Mouse (Mus musculus) liver, embryonic 14.5 days (tissue): ENCODE measurements around the gene Gm17304. TPM values are rescaled to one million over a fixed set of nuclear protein-coding genes. Genes with fewer than 3 reads are reported as not detected.

Experiments used
- ATAC-seq: fragments of 200-750 bp; cut with Nextera tagmentation; 2 replicates; pipeline ENCODE4 v1.8.0; 2017; ENCODE audit warnings: moderate number of reproducible peaks, mild to moderate bottlenecking, moderate library complexity; ENCODE audit not compliant: insufficient read depth
- DNase-seq, 3 experiments: peaks; one replicate each; pipeline ENCODE4 v3.0.0-alpha.2; 2012 to 2013; ENCODE audit warnings: low read depth in 3 of 3, low spot score in 3 of 3
- H3K27ac ChIP-seq: fragments of 300-500 bp; sonication (generic); 2 replicates; pipeline ENCODE4 v1.5.1; 2014; ENCODE audit warnings: moderate library complexity, mild to moderate bottlenecking, control low read depth, inconsistent platforms
- H3K27me3 ChIP-seq: fragments of 300-500 bp; sonication (generic); 2 replicates; pipeline ENCODE4 v1.6.1; 2014; ENCODE audit warnings: mild to moderate bottlenecking, low read length, moderate library complexity; ENCODE audit not compliant: control insufficient read depth, insufficient read depth
- H3K36me3 ChIP-seq: fragments of 300-500 bp; sonication (generic); replicated peaks from 2 replicates; pipeline ENCODE4 v1.6.1; 2014; ENCODE audit warnings: low read depth; ENCODE audit not compliant: control insufficient read depth, insufficient read depth
- H3K4me1 ChIP-seq, 2 experiments: fragments of 200-500 bp in 1 of 2; fragments of 300-500 bp in 1 of 2; sonication (generic) in 1 of 2; replicated peaks; 2 replicates each; pipeline ENCODE4 v1.6.1; 2012 to 2014; ENCODE audit warnings: antibody characterized with exemption in 1 of 2, inconsistent platforms in 1 of 2, low read length in 1 of 2; ENCODE audit not compliant: control insufficient read depth in 2 of 2, insufficient read depth in 2 of 2
- H3K4me2 ChIP-seq: fragments of 300-500 bp; sonication (generic); 2 replicates; pipeline ENCODE4 v1.6.1; 2014; ENCODE audit warnings: low read depth, mild to moderate bottlenecking, control low read depth, moderate library complexity
- H3K4me3 ChIP-seq, 2 experiments: fragments of 200-500 bp in 1 of 2; fragments of 300-500 bp in 1 of 2; sonication (generic) in 1 of 2; 2 replicates each; pipeline ENCODE4 v1.5.1; 2012 to 2014; ENCODE audit warnings: low read depth in 2 of 2, low read length in 2 of 2, mild to moderate bottlenecking in 2 of 2, control low read depth in 1 of 2, inconsistent platforms in 1 of 2, moderate library complexity in 1 of 2; ENCODE audit not compliant: insufficient read depth in 1 of 2
- H3K9ac ChIP-seq: fragments of 300-500 bp; sonication (generic); replicated peaks from 2 replicates; pipeline ENCODE4 v1.6.1; 2014; ENCODE audit warnings: mild to moderate bottlenecking, control low read depth, moderate library complexity
- H3K9me3 ChIP-seq: fragments of 300-500 bp; sonication (generic); 2 replicates; pipeline ENCODE4 v1.6.1; 2016; ENCODE audit warnings: low read length, mixed read lengths; ENCODE audit not compliant: control insufficient read depth
- CTCF ChIP-seq: IDR thresholded peaks from 2 replicates; pipeline ENCODE4 v1.5.1; 2016; ENCODE audit warnings: antibody characterized with exemption, low read depth, control low read depth
- EP300 ChIP-seq: IDR thresholded peaks from 2 replicates; pipeline ENCODE4 v1.6.1; 2016; ENCODE audit warnings: antibody characterized with exemption, low read depth
- WGBS: fragments of 180-500 bp; shearing (Covaris S2); extraction: QIAGEN DNeasy Blood & Tissue Kit; methylation state at CpG from one replicate; pipeline ENCODE4 v1.1.7; 2014; ENCODE audit not compliant: insufficient replicate concordance; 5-methylcytosine and 5-hydroxymethylcytosine counted together
- polyA plus RNA-seq, 2 experiments: library from polyadenylated mRNA; depleted of rRNA in 1 of 2; stranded (reverse) in 1 of 2; unstranded in 1 of 2; fragments of >200 nt; fragmentation: Nextera tagmentation in 1 of 2; extraction: Ambion mirVana in 1 of 2; gene quantifications; 2 replicates each; pipeline versions ENCODE4 v1.2.1 to v1.2.3; 2012 to 2014

Gm17304 gene
- polyA plus RNA-seq, 2 experiments = not detected

GRCm38 (mm10) chr5:106649441-106649840, 40.5 kb downstream of the Gm17304 start:
- Histone ChIP-seq H3K9me3 (no peaks in the 10 kb centered on the region), H3K4me1 (peaks cover 3 to 4% of the 10 kb centered on the region in 2 experiments; a peak in 1 of 4 replicates), H3K9ac (no peak overlapping the region), H3K27me3 (no peaks in the 10 kb centered on the region), H3K4me2 (no peak overlapping the region), H3K27ac (no peak overlapping the region), H3K36me3 (no peaks in the 10 kb centered on the region; the same call in 1 of the 2 replicates), H3K4me3 (no peak overlapping the region)
- DNase-seq (no peak), ATAC-seq (no peak)
- TF ChIP-seq EP300 = no peak
- TF ChIP-seq CTCF = no peak

GRCm38 (mm10) chr5:106649995-106650394, 41.1 kb downstream of the Gm17304 start:
- peaks cover 3 to 4% of the 10 kb centered on the region in 2 experiments; a peak in 1 of 4 replicates for H3K4me1 ChIP-seq
- H3K4me3 ChIP-seq = no peak overlapping the region
- no peak overlapping the region for H3K27ac ChIP-seq
- H3K27me3 ChIP-seq = no peaks in the 10 kb centered on the region
- TF ChIP-seq CTCF (no peak), EP300 (no peak)
- H3K9me3 ChIP-seq = no peaks in the 10 kb centered on the region
- ATAC-seq = no peak
- no peak overlapping the region for H3K4me2 ChIP-seq
- no peak overlapping the region for H3K9ac ChIP-seq
- H3K36me3 ChIP-seq = peaks cover 3% of the 10 kb centered on the region
- no peak for DNase-seq

DNA sequence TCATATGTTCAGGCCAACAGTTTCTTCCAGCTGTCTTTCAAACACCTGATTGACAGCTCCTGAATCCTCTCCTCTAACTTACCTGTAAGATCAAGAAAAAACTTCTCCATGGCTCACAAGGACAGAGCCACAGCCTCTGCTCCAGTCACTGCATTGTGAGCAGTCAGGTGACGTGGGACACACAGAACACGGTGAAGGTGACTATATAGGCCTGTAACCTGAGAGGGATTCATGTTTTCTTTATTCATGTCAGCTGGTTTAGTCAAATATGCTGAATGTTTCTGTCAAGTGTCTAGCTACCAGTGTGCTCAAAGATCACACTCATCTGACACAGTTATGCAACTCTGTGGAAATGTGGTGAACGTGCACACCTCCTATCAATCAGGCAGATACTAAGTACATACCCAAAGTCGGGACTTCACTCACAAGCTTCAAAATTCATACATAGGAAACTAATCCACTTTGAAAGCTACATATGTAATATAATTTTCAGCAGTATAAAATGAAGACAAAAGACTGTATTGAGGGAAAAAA, 43.4 kb downstream of the Gm17304 start:
- Histone ChIP-seq H3K27ac (no peak overlapping the region), H3K4me3 (no peak overlapping the region), H3K9me3 (no peaks in the 10 kb centered on the region), H3K36me3 (peaks cover 7% of the 10 kb centered on the region), H3K9ac (no peak overlapping the region), H3K4me1 (peaks cover 3 to 4% of the 10 kb centered on the region in 2 experiments; a peak in 1 of 4 replicates), H3K4me2 (no peak overlapping the region), H3K27me3 (no peaks in the 10 kb centered on the region)
- WGBS = 69% methylated on average over 4 of the region's 4 CpGs
- DNase-seq = no peak
- ATAC-seq = no peak
- no peak for TF ChIP-seq CTCF
- TF ChIP-seq EP300 = no peak

GRCm38 (mm10) chr5:106652790-106653328, 44.0 kb downstream of the Gm17304 start:
- H3K4me2 ChIP-seq = no peak overlapping the region
- WGBS = 68% methylated on average over 3 of the region's 3 CpGs
- no peaks in the 10 kb centered on the region for H3K27me3 ChIP-seq
- H3K36me3 ChIP-seq = peaks cover 7% of the 10 kb centered on the region
- H3K9me3 ChIP-seq = no peaks in the 10 kb centered on the region
- H3K9ac ChIP-seq = no peak overlapping the region
- peaks cover 3 to 4% of the 10 kb centered on the region in 2 experiments; a peak in 1 of 4 replicates for H3K4me1 ChIP-seq
- no peak overlapping the region for H3K4me3 ChIP-seq
- no peak for DNase-seq
- H3K27ac ChIP-seq = no peak overlapping the region
- peak; percentile 56; the same call in 1 of the 2 replicates for ATAC-seq
- TF ChIP-seq CTCF = no peak
- TF ChIP-seq EP300 = peak; percentile 38; the same call in 1 of the 2 replicates

Other genes with a start within 250 kb of the Gm17304 start
- gene Barhl2, start 150.9 kb upstream of the Gm17304 start, polyA plus RNA-seq (2012; rRNA removed) = 0.01 and 0.03 TPM in 2 replicates
- gene Barhl2, start 150.9 kb upstream of the Gm17304 start, polyA plus RNA-seq (2014; fragmentation: Nextera tagmentation; extraction: Ambion mirVana) = not detected in 2 replicates
- gene Zfp644, start 88.2 kb downstream of the Gm17304 start, polyA plus RNA-seq (2012; rRNA removed) = 6.9 and 11.0 TPM in 2 replicates
- 19.4 and 21.8 TPM in 2 replicates for gene Zfp644, start 88.2 kb downstream of the Gm17304 start, polyA plus RNA-seq (2014; fragmentation: Nextera tagmentation; extraction: Ambion mirVana)